Mouse (Mus musculus) kidney, adult 2 months (tissue): ENCODE results near the gene Icmt.

Source experiments
- CTCF ChIP-seq: fragments of 200-500 bp; conservative IDR thresholded peaks from 2 replicates; pipeline ENCODE4 v1.5.1; 2011; ENCODE audit warnings: low read depth, mild to moderate bottlenecking, control low read depth, low read length, moderate library complexity, mixed read lengths; ENCODE audit not compliant: insufficient read depth, insufficient read length
- POLR2A ChIP-seq: fragments of 200-500 bp; IDR thresholded peaks from one replicate; pipeline ENCODE4 v1.6.1; 2011; ENCODE audit warnings: low read depth, low read length, control low read depth

DNA sequence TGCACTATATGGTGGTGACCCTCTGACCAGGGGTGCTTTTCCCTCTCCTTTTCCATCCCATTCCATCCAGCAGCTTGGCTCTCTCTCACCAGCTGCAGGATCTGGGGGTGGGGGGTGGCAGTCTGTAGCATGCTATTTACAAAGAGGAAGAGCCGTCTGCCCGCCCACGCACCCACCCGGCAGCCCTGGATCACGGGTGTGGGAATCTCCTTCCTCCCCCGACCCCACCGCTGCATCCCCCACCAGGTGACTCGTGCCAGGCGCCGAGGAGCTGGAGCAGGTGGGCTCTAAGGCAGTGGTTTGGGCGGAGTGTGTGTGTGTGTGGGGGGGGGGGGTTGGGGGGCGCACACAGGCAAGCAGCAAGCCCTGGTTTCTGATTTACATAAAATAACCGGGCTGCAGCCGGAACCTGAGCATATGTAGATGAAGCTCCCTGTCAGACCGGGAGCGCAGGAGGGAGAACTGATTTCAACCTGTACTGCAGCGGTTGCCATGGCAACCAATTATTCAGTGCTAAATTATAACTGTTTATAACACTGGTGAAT lies 52.9 kb downstream of the Icmt start:
- TF ChIP-seq POLR2A (no peak), CTCF (no peak)
